In the genomic region with DNA sequence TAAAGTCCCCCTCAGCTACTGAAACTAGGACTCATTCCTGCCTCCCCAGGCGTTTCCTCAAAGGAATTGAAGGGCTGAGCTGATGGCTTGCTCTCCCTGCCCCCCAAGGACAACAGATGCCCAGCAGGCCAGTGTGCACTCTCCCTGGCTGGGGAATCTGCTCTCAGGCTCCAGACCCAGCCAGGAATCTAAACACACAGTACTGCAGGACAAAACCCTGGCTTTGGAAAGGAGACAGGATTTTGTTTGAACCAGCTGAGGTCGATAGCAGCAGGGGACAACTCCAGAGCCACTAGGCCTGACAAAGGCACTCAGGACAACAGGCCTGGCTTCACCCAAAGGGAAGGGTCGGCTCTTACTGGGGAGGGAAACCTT, we compare ENCODE assay signal across 7 mouse cellular contexts. TPM values are rescaled to one million over a fixed set of nuclear protein-coding genes. Genes with fewer than 3 reads are reported as not detected.
DNase-seq lines count a peak whose midpoint lies in the region; ATAC-seq and TF ChIP-seq lines count a peak whose summit lies in the region.

No protein-coding gene starts in this region.

- ATAC-seq in G1E (ENCODE audit: extremely low read depth, insufficient number of reproducible peaks, low FRiP score, poor library complexity, severe bottlenecking): no peak
- no peak for ATAC-seq in limb, embryonic 11.5 days (ENCODE audit: insufficient number of reproducible peaks, low FRiP score, low TSS enrichment, low read depth)
- ATAC-seq in neural tube, embryonic 15.5 days (ENCODE audit: low FRiP score): no peak

- no peak for TF ChIP-seq CTCF in G1E (IDR thresholded peaks at IDR 0.05; ENCODE audit: low read depth, low read length)
- no peak for TF ChIP-seq CTCF in cortical plate, adult 2 months (IDR thresholded peaks at IDR 0.05; ENCODE audit: extremely low read depth, insufficient read depth, low read length)

- DNase-seq in A20 (ENCODE audit: low read depth, low spot score) (peak; percentile 15), G1E (ENCODE audit: low spot score) (no peak)
- peak; percentile 45 to 59 for DNase-seq in heart, postnatal 14 days
- no peak for DNase-seq in limb, embryonic 11.5 days (ENCODE audit: low spot score)
- no peak for DNase-seq in urinary bladder, postnatal 36 days (ENCODE audit: low spot score in 2 of 2)

- H3K36me3 ChIP-seq in G1E (replicated peaks): peaks cover 17% of the 10 kb centered on the region
- H3K36me3 ChIP-seq in limb, embryonic 11.5 days (ENCODE audit: control insufficient read depth, insufficient read depth, low read length): no peaks in the 10 kb centered on the region
- H3K36me3 ChIP-seq in neural tube, embryonic 15.5 days: no peaks in the 10 kb centered on the region

- intact Hi-C loops in heart, postnatal 14 days (cut with DNase I): no loop called here

- H3K4me1 ChIP-seq in G1E (ENCODE audit: insufficient read depth, low read depth, low read length): peaks cover 86% of the 10 kb centered on the region
- H3K4me1 ChIP-seq in cortical plate, adult 2 months (ENCODE audit: control insufficient read depth, insufficient read depth, low read length): peaks cover 31% of the 10 kb centered on the region
- peaks cover 75% of the 10 kb centered on the region for H3K4me1 ChIP-seq in limb, embryonic 11.5 days (ENCODE audit: control insufficient read depth, insufficient read depth, low read length)
- H3K4me1 ChIP-seq in neural tube, embryonic 15.5 days: peaks cover 79% of the 10 kb centered on the region

- H3K27ac ChIP-seq in cortical plate, adult 2 months (ENCODE audit: insufficient read depth, low read length): peak overlapping the region; percentile 99
- peak overlapping the region; percentile 98 for H3K27ac ChIP-seq in limb, embryonic 11.5 days (replicated peaks; ENCODE audit: low read depth, low read length)
- H3K27ac ChIP-seq in neural tube, embryonic 15.5 days (replicated peaks): peak overlapping the region; percentile 99

- peak overlapping the region; percentile 4; the same call in 1 of the 2 replicates for H3K4me3 ChIP-seq in G1E (ENCODE audit: low read depth, low read length)
- no peak overlapping the region for H3K4me3 ChIP-seq in cortical plate, adult 2 months (ENCODE audit: insufficient read depth, low read length)
- H3K4me3 ChIP-seq in limb, embryonic 11.5 days (ENCODE audit: low read depth, low read length): no peak overlapping the region
- no peak overlapping the region for H3K4me3 ChIP-seq in neural tube, embryonic 15.5 days (replicated peaks)

- no peaks in the 10 kb centered on the region for H3K27me3 ChIP-seq in G1E (ENCODE audit: insufficient read depth, low read length)
- H3K27me3 ChIP-seq in limb, embryonic 11.5 days (ENCODE audit: control insufficient read depth, insufficient read depth, low read length): no peaks in the 10 kb centered on the region
- H3K27me3 ChIP-seq in neural tube, embryonic 15.5 days (replicated peaks): no peaks in the 10 kb centered on the region

- 1% methylated on average over 3 of the region's 3 CpGs for WGBS in limb, embryonic 11.5 days
- WGBS in neural tube, embryonic 15.5 days: 6% methylated on average over 3 of the region's 3 CpGs

- H3K4me2 ChIP-seq in limb, embryonic 11.5 days (ENCODE audit: low read depth, severe bottlenecking): no peak overlapping the region; the same call in 1 of the 2 replicates
- H3K4me2 ChIP-seq in neural tube, embryonic 15.5 days: peak overlapping the region; percentile 32; the same call in 1 of the 2 replicates

- peak overlapping the region; percentile 44; the same call in 1 of the 2 replicates for H3K9ac ChIP-seq in limb, embryonic 11.5 days (ENCODE audit: low read length)
- peak overlapping the region; percentile 40; the same call in 1 of the 2 replicates for H3K9ac ChIP-seq in neural tube, embryonic 15.5 days (replicated peaks)

- H3K9me3 ChIP-seq in G1E (replicated peaks): no peaks in the 10 kb centered on the region
- no peaks in the 10 kb centered on the region for H3K9me3 ChIP-seq in limb, embryonic 11.5 days (ENCODE audit: control insufficient read depth, low read length)
- no peaks in the 10 kb centered on the region for H3K9me3 ChIP-seq in neural tube, embryonic 15.5 days (replicated peaks)

- TF ChIP-seq POLR2A in cortical plate, adult 2 months (IDR thresholded peaks at IDR 0.05; ENCODE audit: extremely low read depth, insufficient read depth, low read length): no peak

RNA-seq across cellular contexts. Expression of gene Zmynd8, which starts 12.3 kb away (rescaled TPM):
- 144 and 153 TPM in 2 replicates for total RNA-seq in G1E (2014; fragmentation: Nextera tagmentation)
- total RNA-seq in G1E (2017): 42.5 and 54.5 TPM in 2 replicates
- 69.5 and 82.4 TPM in 2 replicates for polyA plus RNA-seq in G1E (2012)
- 90.5 and 106 TPM in 2 replicates for polyA plus RNA-seq in cortical plate, adult 2 months (2012; rRNA removed)
- 10 to 100 TPM; 52.0 to 52.5 TPM for total RNA-seq in heart, postnatal 14 days (2021)
- polyA plus RNA-seq in limb, embryonic 11.5 days (2014; fragmentation: Nextera tagmentation; extraction: Ambion mirVana): 43.5 and 46.9 TPM in 2 replicates
- polyA plus RNA-seq in neural tube, embryonic 15.5 days (2015; fragmentation: Nextera tagmentation; extraction: Ambion mirVana): 79.3 and 79.5 TPM in 2 replicates

Comparison
In these comparisons a context has a peak if more than half of its experiments do, and no peak if none do; other contexts are left out.
1. DNase-seq: peak in A20 (single experiment) and heart, postnatal 14 days (2 of 2); none in G1E (single experiment), limb, embryonic 11.5 days (single experiment) and urinary bladder, postnatal 36 days (0 of 2).
2. Peak in every context shown above with its lines, with median percentiles within 50 percentile points of each other: H3K27ac ChIP-seq.